Mouse (Mus musculus): ENCODE measurements around the gene Sdsl. TPM values are rescaled to one million over a fixed set of nuclear protein-coding genes. Genes with fewer than 3 reads are reported as not detected.

Sdsl gene
- total RNA-seq, 2 experiments from 2014 or later: 6.8 to 9.4 TPM

DNA sequence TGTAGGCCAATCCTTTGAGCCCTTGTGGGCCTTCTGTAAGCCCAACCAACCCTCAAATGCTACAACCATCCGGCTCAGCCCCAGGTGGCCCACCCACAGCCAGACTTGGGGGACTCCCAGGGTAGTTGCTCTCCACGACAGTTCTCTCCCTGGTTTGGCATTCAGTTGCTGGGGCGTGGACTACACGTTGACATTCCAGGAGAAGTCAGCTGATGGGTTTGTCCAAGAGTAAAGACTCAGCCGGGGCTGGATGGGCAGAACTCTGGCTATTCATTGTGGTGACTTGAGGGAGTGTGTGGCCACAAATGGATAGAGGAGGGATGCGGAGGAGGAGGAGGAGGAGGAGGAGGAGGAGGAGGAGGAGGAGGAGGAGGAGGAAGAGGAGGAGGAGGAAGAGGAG lies 43.6 kb downstream of the Sdsl start:
- no peak for DNase-seq

DNA sequence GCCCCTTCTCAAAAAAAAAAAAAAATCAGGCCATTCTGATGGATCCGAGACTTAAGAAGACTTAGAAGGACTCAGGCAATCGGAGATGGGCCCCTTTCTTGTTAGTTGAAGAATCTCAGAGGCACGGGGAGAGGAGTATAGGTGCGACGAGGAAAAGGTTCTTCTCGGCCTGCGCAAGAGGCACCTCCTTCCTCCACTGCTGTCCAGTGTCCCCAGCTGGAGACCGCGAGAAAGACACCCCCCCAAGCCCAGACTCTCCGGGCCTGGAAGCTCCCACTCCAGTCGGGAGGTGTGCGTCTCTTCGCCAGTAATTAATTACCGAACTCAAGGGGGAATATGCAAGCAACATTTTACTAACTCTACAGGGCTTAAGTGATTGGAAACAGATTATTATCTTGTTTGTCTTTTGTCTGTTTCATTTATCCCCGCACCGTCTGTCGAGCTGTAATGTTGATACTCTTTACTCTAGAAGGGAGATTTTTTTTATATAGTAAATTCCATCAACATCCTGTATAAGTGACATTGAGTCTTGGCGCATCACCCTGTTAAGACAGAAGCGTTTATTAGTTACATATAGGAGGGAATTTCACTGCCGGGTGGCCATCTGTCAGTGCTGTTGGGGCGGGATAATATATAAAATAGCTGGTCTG lies 44.3 kb downstream of the Sdsl start:
- DNase-seq: no peak

DNA sequence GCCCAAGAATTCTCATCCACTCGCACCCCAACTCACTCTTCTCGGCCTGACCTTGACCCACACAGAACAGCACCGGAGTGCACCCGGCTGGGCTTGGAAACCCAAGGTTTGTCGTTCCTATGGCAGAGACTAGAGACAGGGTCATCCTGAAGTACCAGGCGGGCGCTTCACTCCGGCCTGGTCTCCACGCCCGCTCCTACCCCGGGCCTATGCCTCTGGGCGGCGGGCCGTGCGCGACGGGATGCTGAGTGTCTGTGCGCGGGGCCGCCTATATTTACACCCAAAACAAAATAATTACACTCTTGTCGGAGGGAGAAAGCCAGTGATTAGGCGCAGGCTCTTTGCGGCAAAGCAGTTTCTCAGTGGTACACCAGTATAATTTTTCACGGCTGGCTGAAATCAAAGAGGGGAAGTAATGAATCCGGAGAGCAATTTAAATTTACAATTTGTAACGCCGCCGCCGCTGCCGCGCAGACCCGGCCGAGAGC lies 45.1 kb downstream of the Sdsl start:
- no peak for DNase-seq

DNA sequence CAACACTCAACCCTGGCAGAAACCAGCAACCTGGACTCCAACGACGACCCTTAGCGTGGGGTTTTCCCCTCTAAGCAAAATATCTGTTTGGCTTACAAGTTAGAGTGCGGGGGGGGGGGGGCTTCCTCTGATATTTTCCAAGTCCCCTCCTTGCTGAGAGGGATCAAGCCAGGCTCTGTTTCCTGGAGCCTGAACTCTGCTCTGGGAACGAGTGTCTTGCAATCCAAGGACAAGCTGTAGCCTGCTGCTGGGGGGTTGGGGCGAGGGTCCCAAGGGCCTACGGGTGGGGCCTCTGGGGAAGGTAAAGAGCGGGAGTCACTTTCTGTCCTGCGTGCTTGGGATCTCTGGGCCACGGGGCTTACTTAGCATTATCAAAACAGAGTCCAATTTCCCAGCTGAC lies 46.0 kb downstream of the Sdsl start:
- no peak for DNase-seq

DNA sequence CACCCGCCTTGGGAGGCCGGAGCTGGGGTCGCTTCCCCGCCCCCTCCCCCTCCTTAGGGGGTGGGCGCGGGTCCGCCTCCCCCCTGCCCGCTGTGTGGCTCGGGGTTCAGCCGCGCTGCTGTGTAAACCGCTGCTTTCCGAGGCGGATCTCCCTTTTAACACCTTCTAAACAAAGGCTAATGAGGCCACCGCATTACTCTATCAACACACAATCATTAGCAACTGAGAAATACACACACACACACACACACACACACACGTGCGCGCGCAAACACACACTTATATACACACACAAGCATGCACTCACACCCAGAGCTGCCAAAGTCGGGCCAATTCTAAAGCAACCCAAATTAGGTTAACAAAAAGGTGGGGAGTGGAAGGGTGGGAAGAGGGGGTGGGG lies 46.9 kb downstream of the Sdsl start:
- no peak for DNase-seq

DNA sequence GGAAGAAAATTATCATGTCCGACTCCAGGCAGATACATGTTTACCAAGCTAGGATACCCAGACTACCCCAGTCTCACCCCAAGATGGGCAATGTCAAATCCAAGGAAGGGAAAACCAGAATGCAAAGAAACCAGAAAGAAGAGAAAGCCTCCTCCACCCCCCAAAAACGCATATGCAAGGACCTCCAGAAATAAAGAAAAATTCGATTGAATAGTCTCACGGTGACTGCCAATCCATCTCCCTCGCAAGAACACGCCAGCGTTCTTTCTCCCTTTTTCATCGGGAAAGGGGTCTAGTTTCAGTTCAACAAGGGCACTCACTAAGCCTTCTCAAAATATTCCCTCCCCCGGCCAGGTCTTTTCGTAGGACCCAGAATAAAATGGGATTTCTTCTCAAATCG lies 48.0 kb downstream of the Sdsl start:
- DNase-seq: no peak

DNA sequence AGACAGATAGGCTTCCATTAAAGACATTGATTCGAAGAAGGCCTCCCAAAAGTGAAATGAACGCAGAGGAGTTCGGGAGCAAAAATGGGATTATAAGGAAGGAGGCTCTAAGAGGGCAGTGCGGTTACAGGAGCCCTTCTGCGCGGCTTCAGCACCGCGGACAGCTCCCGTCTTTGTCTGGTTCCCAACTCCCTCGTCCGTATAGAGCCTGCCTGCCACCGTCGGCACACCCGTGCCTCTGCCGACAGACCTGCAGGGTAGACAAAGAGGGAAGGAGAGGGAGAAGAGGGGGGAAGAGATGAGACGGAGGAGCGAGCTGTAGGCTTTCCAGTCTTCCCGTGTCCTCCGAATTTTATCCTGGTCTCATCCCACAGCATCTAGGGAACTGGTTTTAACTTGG lies 48.6 kb downstream of the Sdsl start:
- DNase-seq: peak; percentile 41 to 76

DNA sequence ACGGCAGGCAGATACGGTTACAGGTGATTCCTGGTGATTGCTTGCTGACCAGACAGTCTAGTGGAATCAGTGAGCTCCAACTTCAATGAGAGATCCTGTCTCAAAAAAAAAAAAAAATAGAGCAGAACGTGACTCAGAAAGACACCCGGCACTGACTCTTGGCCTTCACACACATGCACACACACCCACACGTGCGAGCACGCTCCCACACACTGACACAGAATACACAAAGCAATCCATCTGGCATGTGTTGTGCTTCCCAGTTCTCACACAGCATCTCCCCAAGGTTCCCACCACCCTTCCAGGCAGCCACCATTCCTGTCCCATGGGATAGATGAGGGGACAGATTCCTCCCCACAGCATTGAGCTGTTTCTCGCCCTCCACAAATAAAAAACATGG lies 52.5 kb downstream of the Sdsl start:
- DNase-seq: no peak

DNA sequence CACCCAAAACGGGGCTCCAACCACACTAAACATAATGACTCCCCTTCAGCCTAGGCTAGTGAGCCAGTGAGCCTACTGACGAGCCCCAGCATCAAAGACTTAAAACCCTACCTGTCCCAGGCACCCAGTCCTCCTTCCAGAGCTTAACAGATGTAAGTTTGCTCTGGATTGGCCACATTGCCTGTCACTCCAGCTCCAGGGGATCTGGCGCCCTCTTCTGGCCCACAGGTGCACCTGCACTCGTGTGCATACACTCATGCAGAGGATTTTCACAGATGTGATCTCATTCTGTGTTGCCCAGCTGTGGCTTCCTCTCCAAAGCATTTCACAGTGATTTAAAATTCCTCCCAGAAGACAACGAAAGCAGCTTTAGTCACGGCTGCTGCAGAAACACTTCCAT lies 59.2 kb downstream of the Sdsl start:
- DNase-seq: no peak

DNA sequence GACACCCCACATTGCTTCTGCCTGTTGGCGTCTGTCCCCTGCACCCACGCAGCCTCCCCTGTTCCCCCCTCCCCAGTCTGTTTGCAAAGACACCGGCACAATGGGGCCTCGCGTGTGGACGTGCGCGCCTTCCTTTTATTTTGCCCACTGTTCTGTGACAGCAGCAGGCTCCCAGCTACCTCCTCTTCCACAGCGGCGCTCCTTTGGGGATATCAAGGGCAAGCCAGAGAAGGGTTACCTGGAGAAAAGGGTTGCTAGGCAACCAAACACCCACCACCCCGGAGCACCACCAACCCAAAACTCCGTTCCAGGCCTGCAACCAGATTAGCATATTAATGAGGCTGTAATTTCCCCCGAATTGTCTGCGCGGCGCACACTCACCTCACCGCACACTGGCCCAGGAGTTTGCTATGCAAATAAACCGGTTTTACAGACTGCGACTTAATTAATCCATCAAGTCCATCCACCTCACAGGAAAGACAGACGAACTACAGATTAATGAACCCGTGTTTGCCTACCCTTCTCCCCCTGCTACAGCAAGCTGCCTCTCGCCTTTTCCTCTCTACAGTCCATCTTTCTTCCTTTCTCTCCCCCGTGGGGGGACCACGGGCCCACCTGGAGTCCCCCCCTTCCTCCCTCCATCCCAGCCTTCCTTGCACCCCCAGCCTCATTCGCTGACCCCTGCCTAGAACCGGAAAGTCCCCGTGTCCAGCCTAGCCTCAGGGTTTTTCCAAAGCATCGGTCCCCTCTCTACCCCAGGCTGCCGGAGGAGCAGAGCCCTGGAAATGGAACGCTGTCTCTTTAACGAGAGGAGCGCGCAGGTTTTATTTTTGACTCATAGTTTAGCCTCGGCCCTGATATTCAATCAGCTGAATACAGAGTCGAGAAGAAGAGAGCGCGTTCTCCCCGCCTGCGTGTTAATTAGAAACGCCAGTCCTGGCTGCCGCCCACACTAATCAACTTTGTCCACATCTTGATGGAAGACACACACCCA lies 62.9 kb downstream of the Sdsl start:
- DNase-seq: no peak

DNA sequence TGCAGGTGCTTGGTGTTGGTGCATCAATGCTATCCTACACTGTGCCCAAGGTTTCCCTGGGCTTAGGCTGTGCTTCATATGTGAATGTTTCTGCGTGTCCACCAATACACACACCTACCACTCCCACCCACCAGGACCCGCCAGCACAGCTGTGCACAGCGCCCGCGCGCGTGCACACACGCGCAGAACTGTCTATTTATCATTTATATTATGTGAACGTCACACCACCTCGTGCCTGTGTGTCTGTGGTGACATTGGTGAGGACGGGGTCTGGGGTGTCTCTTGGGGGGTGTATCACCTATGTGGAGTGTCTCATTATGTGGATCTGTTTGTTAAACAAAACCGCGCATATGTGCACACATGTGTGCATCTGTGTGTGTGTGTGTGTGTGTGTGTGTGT lies 63.7 kb downstream of the Sdsl start:
- DNase-seq: no peak

Other genes starting within 250 kb of the Sdsl start
- gene Lhx5, start 41.1 kb downstream of the Sdsl start, total RNA-seq (2021): not detected
- gene Sds, start 3.7 kb upstream of the Sdsl start, total RNA-seq (2021): 1 to 10 TPM in 1 of 2 experiments, under 1 TPM in 1; 0.87 to 2.4 TPM
- gene Plbd2, start 30.8 kb upstream of the Sdsl start, total RNA-seq (2021): 10 to 100 TPM; 47.4 to 50.3 TPM
- gene Slc8b1, start 38.4 kb upstream of the Sdsl start, total RNA-seq (2021): 10 to 100 TPM in 1 of 2 experiments, 1 to 10 TPM in 1; 9.5 to 11.3 TPM
- 10 to 100 TPM; 29.7 to 35.5 TPM for gene Tpcn1, start 115.9 kb upstream of the Sdsl start, total RNA-seq (2021)
- gene Iqcd, start 116.2 kb upstream of the Sdsl start, total RNA-seq (2021): not detected
- gene Rita1, start 139.8 kb upstream of the Sdsl start, total RNA-seq (2021): 10 to 100 TPM; 13.4 to 16.3 TPM
- 10 to 100 TPM; 19.2 to 23.0 TPM for gene Ddx54, start 139.9 kb upstream of the Sdsl start, total RNA-seq (2021)
- not detected for gene Cfap73, start 161.4 kb upstream of the Sdsl start, total RNA-seq (2021)
- gene Rasal1, start 176.0 kb upstream of the Sdsl start, total RNA-seq (2021): under 1 TPM in 1 of 2 experiments, not detected in 1; 0.69 TPM
- 1 to 10 TPM in 1 of 2 experiments, under 1 TPM in 1; 0.99 to 2.7 TPM for gene Dtx1, start 239.1 kb upstream of the Sdsl start, total RNA-seq (2021)

Measured in heart, adult 18-20 months (tissue).